Mouse (Mus musculus) MEL (cell line): Measurements from ENCODE around the gene Ap3d1. TPM values are rescaled to one million over a fixed set of nuclear protein-coding genes. Genes with fewer than 3 reads are reported as not detected.

Experiments used
- DNase-seq: peaks from one replicate; pipeline ENCODE4 v3.0.0; 2011; ENCODE audit warnings: low read depth, low spot score
- H3K27ac ChIP-seq: 2 replicates; pipeline ENCODE4 v1.5.1; 2012; ENCODE audit warnings: low read depth, mild to moderate bottlenecking, control low read depth, low read length, moderate library complexity; ENCODE audit not compliant: control insufficient read depth
- H3K27me3 ChIP-seq, 2 experiments: fragments of 150-350 bp in 1 of 2; sonication (generic) in 1 of 2; 2 replicates each; pipeline ENCODE4 v1.6.1; 2012; ENCODE audit warnings: low read length in 2 of 2, mild to moderate bottlenecking in 2 of 2, improper control_type of control experiment in 1 of 2, moderate library complexity in 1 of 2; ENCODE audit not compliant: insufficient read depth in 2 of 2, control insufficient read depth in 1 of 2
- H3K36me3 ChIP-seq, 2 experiments: 2 replicates each; pipeline ENCODE4 v1.6.1; 2012 to 2014; ENCODE audit warnings: low read length in 2 of 2, improper control_type of control experiment in 1 of 2, inconsistent platforms in 1 of 2, mild to moderate bottlenecking in 1 of 2; ENCODE audit not compliant: insufficient read depth in 2 of 2, control insufficient read depth in 1 of 2
- H3K4me1 ChIP-seq, 2 experiments: fragments of 150-350 bp in 1 of 2; sonication (generic) in 1 of 2; 2 replicates each; pipeline ENCODE4 v1.6.1; 2012; ENCODE audit warnings: low read length in 2 of 2, improper control_type of control experiment in 1 of 2, mild to moderate bottlenecking in 1 of 2; ENCODE audit not compliant: insufficient read depth in 2 of 2, control insufficient read depth in 1 of 2
- H3K4me3 ChIP-seq, 2 experiments: fragments of 150-350 bp in 1 of 2; sonication (generic) in 1 of 2; 2 replicates each; pipeline ENCODE4 v1.5.1; 2012; ENCODE audit warnings: low read depth in 2 of 2, low read length in 2 of 2, mild to moderate bottlenecking in 2 of 2, moderate library complexity in 2 of 2, control low read depth in 1 of 2, improper control_type of control experiment in 1 of 2; ENCODE audit not compliant: control insufficient read depth in 1 of 2, insufficient read depth in 1 of 2
- H3K79me2 ChIP-seq: 2 replicates; pipeline ENCODE4 v1.6.1; 2012; ENCODE audit warnings: mild to moderate bottlenecking, low read length, moderate library complexity; ENCODE audit not compliant: control insufficient read depth, poor library complexity, insufficient read depth
- H3K9ac ChIP-seq: 2 replicates; pipeline ENCODE4 v1.6.1; 2012; ENCODE audit warnings: low read depth, mild to moderate bottlenecking, control low read depth, low read length, moderate library complexity; ENCODE audit not compliant: control insufficient read depth, poor library complexity, severe bottlenecking
- H3K9me3 ChIP-seq: fragments of 150-350 bp; sonication (generic); replicated peaks from 2 replicates; pipeline ENCODE4 v1.6.1; 2012; ENCODE audit warnings: mild to moderate bottlenecking, low read length, improper control_type of control experiment, moderate library complexity; ENCODE audit not compliant: insufficient read depth
- BHLHE40 ChIP-seq: IDR thresholded peaks from 2 replicates; pipeline ENCODE4 v1.6.1; 2012; ENCODE audit warnings: low read depth, mild to moderate bottlenecking, inconsistent platforms, low read length, improper control_type of control experiment, borderline replicate concordance
- CHD1 ChIP-seq: IDR thresholded peaks from 2 replicates; pipeline ENCODE4 v1.6.1; 2012; ENCODE audit warnings: low read depth, mild to moderate bottlenecking, inconsistent platforms, low read length, improper control_type of control experiment
- CHD2 ChIP-seq: IDR thresholded peaks from 2 replicates; pipeline ENCODE4 v1.6.1; 2011; ENCODE audit warnings: low read length, improper control_type of control experiment
- CTCF ChIP-seq, 3 experiments: IDR thresholded peaks in 2 of 3; conservative IDR thresholded peaks in 1 of 3; 2 replicates each; pipeline ENCODE4 v1.5.1; 2011 to 2012; ENCODE audit warnings: low read length in 3 of 3, low read depth in 2 of 3, mild to moderate bottlenecking in 2 of 3, improper control_type of control experiment in 1 of 3, inconsistent platforms in 1 of 3, mixed read lengths in 1 of 3, moderate library complexity in 1 of 3; ENCODE audit not compliant: control insufficient read depth in 1 of 3, insufficient read depth in 1 of 3, poor library complexity in 1 of 3, severe bottlenecking in 1 of 3
- E2F4 ChIP-seq: IDR thresholded peaks from 2 replicates; pipeline ENCODE4 v1.6.1; 2011; ENCODE audit warnings: low read depth, low read length, improper control_type of control experiment, borderline replicate concordance
- ELF1 ChIP-seq: IDR thresholded peaks from 2 replicates; pipeline ENCODE4 v1.6.1; 2014; ENCODE audit warnings: low read depth, mild to moderate bottlenecking, inconsistent platforms, low read length, improper control_type of control experiment, moderate library complexity
- EP300 ChIP-seq, 2 experiments: IDR thresholded peaks; 2 replicates each; pipeline ENCODE4 v1.6.1; 2011; ENCODE audit warnings: improper control_type of control experiment in 2 of 2, low read length in 2 of 2, low read depth in 1 of 2, mild to moderate bottlenecking in 1 of 2
- ETS1 ChIP-seq: IDR thresholded peaks from 2 replicates; pipeline ENCODE4 v1.6.1; 2012; ENCODE audit warnings: low read depth, mild to moderate bottlenecking, inconsistent platforms, low read length, improper control_type of control experiment, moderate library complexity
- HCFC1 ChIP-seq: IDR thresholded peaks from 2 replicates; pipeline ENCODE4 v1.6.1; 2012; ENCODE audit warnings: low read depth, mild to moderate bottlenecking, inconsistent platforms, low read length, improper control_type of control experiment, moderate library complexity
- JUND ChIP-seq: IDR thresholded peaks from 2 replicates; pipeline ENCODE4 v1.6.1; 2011; ENCODE audit warnings: low read depth, mild to moderate bottlenecking, improper control_type of control experiment, low read length
- KAT2A ChIP-seq: conservative IDR thresholded peaks from 2 replicates; pipeline ENCODE4 v1.6.1; 2012; ENCODE audit warnings: low read depth, low read length, improper control_type of control experiment, inconsistent platforms
- MAFK ChIP-seq: IDR thresholded peaks from 2 replicates; pipeline ENCODE4 v1.6.1; 2011; ENCODE audit warnings: low read depth, mild to moderate bottlenecking, low read length, improper control_type of control experiment, borderline replicate concordance
- MAZ ChIP-seq: IDR thresholded peaks from 2 replicates; pipeline ENCODE4 v1.6.1; 2012; ENCODE audit warnings: low read depth, mild to moderate bottlenecking, inconsistent platforms, low read length, improper control_type of control experiment
- MEF2A ChIP-seq: IDR thresholded peaks from 2 replicates; pipeline ENCODE4 v1.6.1; 2014; ENCODE audit warnings: low read depth, mild to moderate bottlenecking, inconsistent platforms, low read length, improper control_type of control experiment; ENCODE audit not compliant: poor library complexity, insufficient replicate concordance, severe bottlenecking; ENCODE audit errors: extremely low read depth
- MXI1 ChIP-seq: IDR thresholded peaks from 2 replicates; pipeline ENCODE4 v1.6.1; 2011; ENCODE audit warnings: mild to moderate bottlenecking, low read depth, low read length, improper control_type of control experiment
- MYB ChIP-seq: IDR thresholded peaks from 2 replicates; pipeline ENCODE4 v1.6.1; 2011; ENCODE audit warnings: mild to moderate bottlenecking, low read depth, low read length, improper control_type of control experiment
- MYC ChIP-seq: IDR thresholded peaks from 2 replicates; pipeline ENCODE4 v1.6.1; 2011; ENCODE audit warnings: low read depth, mild to moderate bottlenecking, low read length, improper control_type of control experiment, moderate library complexity
- NELFE ChIP-seq: IDR thresholded peaks from 2 replicates; pipeline ENCODE4 v1.6.1; 2011; ENCODE audit warnings: low read depth, low read length, improper control_type of control experiment
- NRF1 ChIP-seq: IDR thresholded peaks from 2 replicates; pipeline ENCODE4 v1.6.1; 2014; ENCODE audit warnings: low read depth, mild to moderate bottlenecking, inconsistent platforms, low read length, improper control_type of control experiment, moderate library complexity; ENCODE audit not compliant: poor library complexity, insufficient read depth, severe bottlenecking
- POLR2A ChIP-seq, 2 experiments: IDR thresholded peaks; 2 replicates each; pipeline ENCODE4 v1.6.1; 2011 to 2012; ENCODE audit warnings: low read length in 2 of 2, mild to moderate bottlenecking in 2 of 2, control low read depth in 1 of 2, improper control_type of control experiment in 1 of 2, low read depth in 1 of 2, moderate library complexity in 1 of 2; ENCODE audit not compliant: control insufficient read depth in 1 of 2, insufficient read depth in 1 of 2, poor library complexity in 1 of 2
- POLR2AphosphoS2 ChIP-seq: IDR thresholded peaks from 2 replicates; pipeline ENCODE4 v1.6.1; 2011; ENCODE audit warnings: low read length, improper control_type of control experiment
- POLR2AphosphoS5 ChIP-seq: IDR thresholded peaks from 2 replicates; pipeline ENCODE4 v1.6.1; 2012; ENCODE audit warnings: low read depth, borderline replicate concordance, mild to moderate bottlenecking, inconsistent platforms, low read length, moderate library complexity, mixed read lengths
- RAD21 ChIP-seq: IDR thresholded peaks from 2 replicates; pipeline ENCODE4 v1.6.1; 2011; ENCODE audit warnings: mild to moderate bottlenecking, low read depth, low read length, improper control_type of control experiment
- RCOR1 ChIP-seq: IDR thresholded peaks from 2 replicates; pipeline ENCODE4 v1.6.1; 2012; ENCODE audit warnings: low read depth, mild to moderate bottlenecking, inconsistent platforms, low read length, improper control_type of control experiment
- SIN3A ChIP-seq: IDR thresholded peaks from 2 replicates; pipeline ENCODE4 v1.6.1; 2012; ENCODE audit warnings: low read length, improper control_type of control experiment, inconsistent platforms
- SMC3 ChIP-seq: IDR thresholded peaks from 2 replicates; pipeline ENCODE4 v1.6.1; 2011; ENCODE audit warnings: low read depth, low read length, improper control_type of control experiment
- TAL1 ChIP-seq: IDR thresholded peaks from 2 replicates; pipeline ENCODE4 v1.6.1; 2012; ENCODE audit warnings: mild to moderate bottlenecking, inconsistent platforms, low read length, moderate library complexity, mixed read lengths
- TBP ChIP-seq: IDR thresholded peaks from 2 replicates; pipeline ENCODE4 v1.8.0; 2011; ENCODE audit warnings: low read depth, low read length, improper control_type of control experiment
- TCF12 ChIP-seq: IDR thresholded peaks from 2 replicates; pipeline ENCODE4 v1.6.1; 2014; ENCODE audit warnings: low read depth, mild to moderate bottlenecking, inconsistent platforms, low read length, improper control_type of control experiment, moderate library complexity
- UBTF ChIP-seq: IDR thresholded peaks from 2 replicates; pipeline ENCODE4 v1.6.1; 2012; ENCODE audit warnings: low read depth, mild to moderate bottlenecking, inconsistent platforms, low read length, improper control_type of control experiment, moderate library complexity, borderline replicate concordance; ENCODE audit not compliant: insufficient read depth
- USF1 ChIP-seq: IDR thresholded peaks from 2 replicates; pipeline ENCODE4 v1.6.1; 2014; ENCODE audit warnings: low read depth, mild to moderate bottlenecking, inconsistent platforms, low read length, improper control_type of control experiment, moderate library complexity
- USF2 ChIP-seq, 2 experiments: IDR thresholded peaks; 2 replicates each; pipeline ENCODE4 v1.6.1; 2011 to 2012; ENCODE audit warnings: improper control_type of control experiment in 2 of 2, low read length in 2 of 2, borderline replicate concordance in 1 of 2, inconsistent platforms in 1 of 2, low read depth in 1 of 2, mild to moderate bottlenecking in 1 of 2; ENCODE audit not compliant: insufficient read depth in 1 of 2
- ZC3H11A ChIP-seq: IDR thresholded peaks from 2 replicates; pipeline ENCODE4 v1.6.1; 2012; ENCODE audit warnings: low read depth, mild to moderate bottlenecking, inconsistent platforms, low read length, improper control_type of control experiment
- ZKSCAN1 ChIP-seq: IDR thresholded peaks from 2 replicates; pipeline ENCODE4 v1.6.1; 2012; ENCODE audit warnings: low read depth, mild to moderate bottlenecking, inconsistent platforms, low read length, improper control_type of control experiment, moderate library complexity
- ZMIZ1 ChIP-seq: IDR thresholded peaks from 2 replicates; pipeline ENCODE4 v1.6.1; 2012; ENCODE audit warnings: low read depth, mild to moderate bottlenecking, inconsistent platforms, low read length, improper control_type of control experiment, moderate library complexity
- ZNF384 ChIP-seq: IDR thresholded peaks from 2 replicates; pipeline ENCODE4 v1.6.1; 2012; ENCODE audit warnings: low read depth, mild to moderate bottlenecking, inconsistent platforms, low read length, improper control_type of control experiment
- polyA plus RNA-seq, 2 experiments: library from polyadenylated mRNA; stranded (reverse) in 1 of 2; unstranded in 1 of 2; fragments of >175 nt in 1 of 2; fragments of >200 nt in 1 of 2; gene quantifications; 2 replicates each; pipeline versions ENCODE4 v1.2.1 to v1.2.4; 2012; ENCODE audit warnings: low replicate concordance in 2 of 2, low read depth in 1 of 2; ENCODE audit not compliant: insufficient read length in 2 of 2, insufficient read depth in 1 of 2, missing spikeins in 1 of 2
- total RNA-seq: library from RNA; depleted of rRNA; stranded (reverse); fragments of 300-350 nt; gene quantifications from 2 replicates; pipeline ENCODE4 v1.2.3, GENCODE M21; 2012

Gene Ap3d1
- total and polyA plus RNA-seq, 3 experiments = 32.7 to 260 (median 54.5) TPM

DNA sequence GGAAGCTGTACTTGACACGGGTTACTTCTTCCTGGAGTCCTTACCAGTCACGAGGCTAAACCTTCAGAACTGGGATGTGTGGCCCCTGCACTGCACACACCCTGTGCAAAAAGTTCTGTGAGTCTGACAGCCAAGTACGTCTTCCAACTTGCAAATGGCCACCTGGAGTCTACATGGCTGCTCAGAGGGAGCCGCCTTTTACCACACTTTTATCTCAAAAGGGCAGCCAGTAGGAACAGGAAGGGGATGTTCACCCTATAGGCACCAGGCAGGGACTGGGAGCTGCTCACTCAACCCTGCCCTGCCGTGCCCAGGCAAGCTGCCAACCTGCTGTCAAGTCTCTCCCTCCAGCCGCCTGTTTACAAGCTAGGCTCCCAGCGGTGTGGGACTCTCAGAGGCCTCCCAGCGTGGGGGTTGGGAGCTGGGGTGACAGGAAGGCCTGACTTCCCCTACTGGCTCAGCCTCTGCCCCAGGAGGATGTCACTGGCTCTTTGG is 64.1 kb downstream of the Ap3d1 start, which contains the start of gene Mknk2:
TSS of gene Mknk2 (minus strand) at position 171 of the 495 bp plus-strand sequence.
- peak within 1 kb of the TSS; percentile 67 to 76 for H3K4me3 ChIP-seq
- 0 out of 2 replicates have a peak, but pooled peaks have one; percentile 25 for TF ChIP-seq SMC3
- TF ChIP-seq HCFC1 = peak; percentile 75
- no peak for TF ChIP-seq E2F4
- no peak; the same call in 1 of the 2 replicates for TF ChIP-seq CHD1
- peak; percentile 96 for TF ChIP-seq POLR2AphosphoS2
- TF ChIP-seq SIN3A = peak; percentile 99
- TF ChIP-seq ZKSCAN1 = no peak; the same call in 1 of the 2 replicates
- TF ChIP-seq MEF2A = 0 out of 2 replicates have a peak, but pooled peaks have one; percentile 18
- peak; percentile 49; the same call in 1 of the 2 replicates for TF ChIP-seq NRF1
- TF ChIP-seq MAZ = peak; percentile 91
- TF ChIP-seq POLR2A (IDR thresholded peaks at IDR 0.05; ENCODE audit: control insufficient read depth in 1 of 2, insufficient read depth in 1 of 2, low read depth in 1 of 2, low read length in 2 of 2, poor library complexity in 1 of 2) = peak; percentile 58 to 90; a peak in 3 of 4 replicates
- no peak for TF ChIP-seq USF2 (IDR thresholded peaks at IDR 0.05; ENCODE audit: borderline replicate concordance in 1 of 2, insufficient read depth in 1 of 2, low read depth in 1 of 2, low read length in 2 of 2)
- no peak for TF ChIP-seq ZNF384
- TF ChIP-seq MYC = peak; percentile 84
- no peak for TF ChIP-seq RAD21
- peak; percentile 98 for TF ChIP-seq ETS1
- TF ChIP-seq MXI1 = peak; percentile 92; the same call in 1 of the 2 replicates
- TF ChIP-seq MAFK = no peak
- TF ChIP-seq ZMIZ1 = peak; percentile 98
- TF ChIP-seq ZC3H11A = peak; percentile 20; the same call in 1 of the 2 replicates
- TF ChIP-seq TBP = peak; percentile 90
- TF ChIP-seq TCF12 = peak; percentile 96
- no peak; the same call in none of the 2 replicates for TF ChIP-seq ELF1
- TF ChIP-seq UBTF = peak; percentile 72; the same call in 1 of the 2 replicates
- TF ChIP-seq POLR2AphosphoS5 = peak; percentile 91
- peak; percentile 48 for TF ChIP-seq BHLHE40
- no peak for TF ChIP-seq CTCF (IDR thresholded peaks at IDR 0.05 in 2 of 3, conservative IDR thresholded peaks at IDR 0.05 in 1 of 3; ENCODE audit: control insufficient read depth in 1 of 3, insufficient read depth in 1 of 3, low read depth in 2 of 3, low read length in 3 of 3, poor library complexity in 1 of 3, severe bottlenecking in 1 of 3)
- TF ChIP-seq RCOR1 = peak; percentile 78
- TF ChIP-seq CHD2 = peak; percentile 80; the same call in 1 of the 2 replicates
- TF ChIP-seq TAL1 = peak; percentile 96
- TF ChIP-seq JUND = no peak
- peak; percentile 66 for TF ChIP-seq USF1
- TF ChIP-seq NELFE = peak; percentile 82
- no peak; the same call in 1 of the 2 replicates for TF ChIP-seq KAT2A
- TF ChIP-seq MYB = no peak
- TF ChIP-seq EP300 (IDR thresholded peaks at IDR 0.05; ENCODE audit: low read depth in 1 of 2, low read length in 2 of 2) = peak; percentile 75 to 91

More for the DNA sequence above, 64.1 kb downstream of the Ap3d1 start, which contains the start of gene Mknk2:
- no peaks in the 10 kb centered on the region for H3K27me3 ChIP-seq
- peaks cover 0 to 23% of the 10 kb centered on the region in 2 experiments; a peak in 2 of 4 replicates for H3K36me3 ChIP-seq
- peak; percentile 99 for DNase-seq
- no peaks in the 10 kb centered on the region for H3K9me3 ChIP-seq
- peak within 1 kb of the TSS; percentile 81 for H3K9ac ChIP-seq
- H3K4me1 ChIP-seq = peaks cover 9 to 31% of the 10 kb centered on the region in 2 experiments
- peak within 1 kb of the TSS; percentile 96 for H3K27ac ChIP-seq
- peaks cover 39% of the 10 kb centered on the region for H3K79me2 ChIP-seq
